Mouse (Mus musculus) myocyte (in vitro differentiated cells): ENCODE data around the gene Fam221b. TPM values are rescaled to one million over a fixed set of nuclear protein-coding genes. Genes with fewer than 3 reads are reported as not detected.
A peak's percentile ranks its signal among the peaks of the same experiment; 100 is the strongest.

Experiments
- H3K27me3 ChIP-seq: one replicate; pipeline ENCODE4 v1.6.1; 2011; ENCODE audit not compliant: control insufficient read depth, insufficient read depth, insufficient read length
- H3K36me3 ChIP-seq: one replicate; pipeline ENCODE4 v1.6.1; 2011; ENCODE audit not compliant: control insufficient read depth, insufficient read depth
- H3K4me2 ChIP-seq: one replicate; pipeline ENCODE4 v1.6.1; 2011; ENCODE audit warnings: low read depth, control low read depth
- H3K4me3 ChIP-seq: one replicate; pipeline ENCODE4 v1.5.1; 2011; ENCODE audit warnings: mild to moderate bottlenecking, control low read depth, moderate library complexity
- H3K79me2 ChIP-seq: one replicate; pipeline ENCODE4 v1.6.1; 2011; ENCODE audit not compliant: control insufficient read depth, insufficient read depth
- H3ac ChIP-seq: one replicate; pipeline ENCODE4 v1.6.1; 2011; ENCODE audit not compliant: control insufficient read depth, insufficient read length
- CEBPB ChIP-seq: IDR thresholded peaks from 2 replicates; pipeline ENCODE4 v1.6.1; 2011; ENCODE audit warnings: mild to moderate bottlenecking, moderate library complexity; ENCODE audit not compliant: poor library complexity, insufficient read depth, severe bottlenecking
- E2F4 ChIP-seq: IDR thresholded peaks from one replicate; pipeline ENCODE4 v1.6.1; 2011; ENCODE audit warnings: mild to moderate bottlenecking, control low read depth, moderate library complexity; ENCODE audit not compliant: insufficient read depth
- MAX ChIP-seq: IDR thresholded peaks from one replicate; pipeline ENCODE4 v1.6.1; 2011; ENCODE audit warnings: low read depth, mild to moderate bottlenecking, control low read depth
- MYOD1 ChIP-seq, 3 experiments: IDR thresholded peaks; one replicate each; pipeline ENCODE4 v1.6.1; 2011; ENCODE audit warnings: control low read depth in 2 of 3, low read depth in 2 of 3, mild to moderate bottlenecking in 2 of 3, moderate library complexity in 1 of 3; ENCODE audit not compliant: insufficient read length in 2 of 3, control insufficient read depth in 1 of 3
- MYOG ChIP-seq, 3 experiments: IDR thresholded peaks; one replicate each; pipeline ENCODE4 v1.6.1; 2011; ENCODE audit warnings: control low read depth in 2 of 3, low read depth in 2 of 3, mild to moderate bottlenecking in 2 of 3; ENCODE audit not compliant: insufficient read length in 2 of 3, control insufficient read depth in 1 of 3, insufficient read depth in 1 of 3
- POLR2A ChIP-seq: IDR thresholded peaks from one replicate; pipeline ENCODE4 v1.6.1; 2011; ENCODE audit warnings: low read depth, mild to moderate bottlenecking, control low read depth, moderate library complexity; ENCODE audit not compliant: insufficient read length
- POLR2AphosphoS2 ChIP-seq: IDR thresholded peaks from one replicate; pipeline ENCODE4 v1.6.1; 2011; ENCODE audit warnings: low read depth, control low read depth; ENCODE audit not compliant: insufficient read length
- REST ChIP-seq: IDR thresholded peaks from one replicate; pipeline ENCODE4 v1.6.1; 2011; ENCODE audit warnings: mild to moderate bottlenecking, control low read depth, moderate library complexity; ENCODE audit not compliant: insufficient read depth, insufficient read length
- SRF ChIP-seq: IDR thresholded peaks from one replicate; pipeline ENCODE4 v1.6.1; 2011; ENCODE audit warnings: low read depth; ENCODE audit not compliant: control insufficient read depth, insufficient read length
- TCF12 ChIP-seq: IDR thresholded peaks from one replicate; pipeline ENCODE4 v1.6.1; 2011; ENCODE audit warnings: mild to moderate bottlenecking, control low read depth; ENCODE audit not compliant: poor library complexity, insufficient read depth, severe bottlenecking
- TCF3 ChIP-seq: IDR thresholded peaks from one replicate; pipeline ENCODE4 v1.6.1; 2011; ENCODE audit warnings: low read depth, control low read depth; ENCODE audit not compliant: insufficient read length
- USF1 ChIP-seq: IDR thresholded peaks from one replicate; pipeline ENCODE4 v1.6.1; 2011; ENCODE audit warnings: low read depth, mild to moderate bottlenecking, control low read depth, moderate library complexity
- polyA plus RNA-seq: library from polyadenylated mRNA; unstranded; fragments of >200 nt; fragmentation: generic; extraction: Trizol; gene quantifications from one replicate; pipeline ENCODE4 v1.2.1, GENCODE M21; 2012; ENCODE audit warnings: missing spikeins

Gene Fam221b
- polyA plus RNA-seq, 1 experiment = 3.4 TPM

DNA sequence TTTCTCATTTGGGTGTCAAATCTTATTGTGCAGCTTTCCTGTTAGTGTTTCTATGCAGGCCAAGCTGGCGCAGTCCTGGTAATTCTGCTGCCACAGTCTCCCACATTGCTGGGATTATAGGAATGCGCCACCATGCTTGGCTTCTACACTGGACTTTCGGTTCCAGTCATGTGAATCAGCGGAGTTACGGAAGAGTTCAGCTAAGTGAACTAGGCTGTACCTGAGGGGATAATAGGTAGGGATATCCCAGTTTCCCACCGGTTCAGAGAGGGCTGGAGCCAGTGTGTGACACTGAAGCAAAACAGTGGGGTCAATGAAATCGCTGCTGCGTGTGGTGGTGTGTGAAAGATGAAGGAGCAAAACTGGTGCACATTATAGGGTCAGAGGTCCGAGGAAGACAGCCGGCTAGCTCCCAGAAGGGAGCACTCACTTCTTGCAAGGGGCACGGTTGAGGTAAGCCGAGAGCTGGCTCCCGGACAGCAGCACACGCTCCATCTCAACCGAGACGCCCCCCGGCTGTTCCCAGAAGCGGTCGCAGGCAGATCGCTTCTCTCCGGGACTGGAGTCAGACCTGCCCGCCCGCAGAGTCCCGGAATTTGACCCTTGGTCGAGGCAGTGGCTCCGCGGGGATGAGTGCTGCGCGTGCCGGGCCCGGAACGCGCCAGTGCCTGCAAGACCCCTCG lies 13.1 kb downstream of the Fam221b start:
- H3K36me3 ChIP-seq = no peaks in the 10 kb centered on the region
- peaks cover 22% of the 10 kb centered on the region for H3K27me3 ChIP-seq
- H3K4me2 ChIP-seq = peak overlapping the region; percentile 78
- TF ChIP-seq CEBPB = no peak
- no peak for TF ChIP-seq POLR2A
- TF ChIP-seq MYOG (IDR thresholded peaks at IDR 0.05; ENCODE audit: control insufficient read depth in 1 of 3, insufficient read depth in 1 of 3, insufficient read length in 2 of 3, low read depth in 2 of 3) = no peak
- no peak for TF ChIP-seq REST
- TF ChIP-seq TCF12 = no peak
- TF ChIP-seq MAX = no peak
- no peak for TF ChIP-seq MYOD1 (IDR thresholded peaks at IDR 0.05; ENCODE audit: control insufficient read depth in 1 of 3, insufficient read length in 2 of 3, low read depth in 2 of 3)
- TF ChIP-seq E2F4 = no peak
- H3K79me2 ChIP-seq = no peaks in the 10 kb centered on the region
- peak overlapping the region; percentile 17 for H3ac ChIP-seq
- peak overlapping the region; percentile 34 for H3K4me3 ChIP-seq

GRCm38 (mm10) chr4:43653161-43654015 lies 15.6 kb downstream of the Fam221b start, which contains the start of gene Spag8:
Gene Spag8, minus strand, starts transcription at chr4:43653594.
- H3K36me3 ChIP-seq = no peaks in the 10 kb centered on the region
- peaks cover under 1% of the 10 kb centered on the region for H3K27me3 ChIP-seq
- TF ChIP-seq SRF (no peak), E2F4 (no peak), POLR2AphosphoS2 (no peak), MAX (no peak), MYOD1 (IDR thresholded peaks at IDR 0.05; ENCODE audit: control insufficient read depth in 1 of 3, insufficient read length in 2 of 3, low read depth in 2 of 3) (no peak), CEBPB (no peak), TCF12 (no peak), REST (no peak), POLR2A (no peak)
- no peak within 1 kb of the TSS for H3K4me3 ChIP-seq
- no peak within 1 kb of the TSS for H3ac ChIP-seq
- no peak within 1 kb of the TSS for H3K4me2 ChIP-seq
- H3K79me2 ChIP-seq = no peaks in the 10 kb centered on the region

DNA sequence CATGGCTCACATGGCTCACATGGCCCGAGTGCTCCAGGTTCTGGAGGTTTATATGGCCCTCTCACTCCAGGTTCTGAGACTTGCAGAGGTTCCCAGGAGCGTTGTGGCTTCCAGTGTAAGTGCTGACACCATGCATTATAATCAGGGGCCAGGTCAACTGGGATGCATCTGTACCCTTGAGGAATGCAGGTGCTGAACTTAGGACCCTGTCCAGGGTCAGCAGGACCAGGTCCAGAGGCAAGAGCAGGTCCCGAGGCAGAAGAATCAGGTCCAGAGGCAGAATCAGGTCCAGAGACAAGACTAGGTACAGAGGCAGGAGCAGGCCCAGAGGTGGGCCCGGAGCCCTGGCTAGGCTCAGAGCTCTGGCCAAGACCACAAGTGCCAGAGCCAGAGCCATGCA lies 16.2 kb downstream of the Fam221b start:
- TF ChIP-seq MYOG (IDR thresholded peaks at IDR 0.05; ENCODE audit: control insufficient read depth in 1 of 3, insufficient read depth in 1 of 3, insufficient read length in 2 of 3, low read depth in 2 of 3) = no peak
- no peak for TF ChIP-seq REST
- no peak for TF ChIP-seq POLR2A
- no peak for TF ChIP-seq USF1
- TF ChIP-seq TCF12 = no peak
- TF ChIP-seq E2F4 = no peak
- no peak for TF ChIP-seq TCF3
- TF ChIP-seq POLR2AphosphoS2 = no peak
- no peak for TF ChIP-seq SRF
- no peak for TF ChIP-seq CEBPB
- TF ChIP-seq MYOD1 (IDR thresholded peaks at IDR 0.05; ENCODE audit: control insufficient read depth in 1 of 3, insufficient read length in 2 of 3, low read depth in 2 of 3) = no peak
- no peak for TF ChIP-seq MAX
- H3ac ChIP-seq = no peak overlapping the region
- no peaks in the 10 kb centered on the region for H3K79me2 ChIP-seq
- no peaks in the 10 kb centered on the region for H3K36me3 ChIP-seq
- H3K4me3 ChIP-seq = no peak overlapping the region
- H3K27me3 ChIP-seq = no peaks in the 10 kb centered on the region
- H3K4me2 ChIP-seq = no peak overlapping the region

DNA sequence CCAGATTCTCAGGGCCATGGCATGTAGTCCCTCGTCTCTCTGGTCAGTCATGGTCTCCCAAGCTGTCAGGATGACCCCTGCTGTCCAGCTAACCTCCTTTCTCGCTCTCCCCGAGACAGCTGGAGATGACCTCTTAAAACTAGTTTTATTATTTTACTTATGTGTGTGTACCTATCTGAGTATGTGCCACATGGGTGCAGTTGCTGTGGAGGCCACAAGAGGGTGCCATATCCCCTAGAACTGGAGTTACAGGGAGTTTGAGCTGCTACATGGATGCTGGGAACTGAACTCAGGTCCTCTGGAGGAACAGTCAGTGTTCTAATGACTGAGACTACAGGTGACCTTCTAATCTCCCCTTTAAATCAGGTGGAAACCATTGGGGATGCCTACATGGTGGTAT lies 19.2 kb downstream of the Fam221b start:
- H3K36me3 ChIP-seq = no peaks in the 10 kb centered on the region

More for the DNA sequence above, 19.2 kb downstream of the Fam221b start:
- no peak for TF ChIP-seq E2F4
- no peak for TF ChIP-seq MYOD1 (IDR thresholded peaks at IDR 0.05; ENCODE audit: control insufficient read depth in 1 of 3, insufficient read length in 2 of 3, low read depth in 2 of 3)
- TF ChIP-seq REST = no peak
- no peak for TF ChIP-seq TCF12
- TF ChIP-seq POLR2AphosphoS2 = no peak
- no peak for TF ChIP-seq TCF3
- Histone ChIP-seq H3K4me3 (no peak overlapping the region), H3K79me2 (no peaks in the 10 kb centered on the region), H3K27me3 (no peaks in the 10 kb centered on the region), H3ac (no peak overlapping the region), H3K4me2 (no peak overlapping the region)
